Mouse (Mus musculus): Measurements from ENCODE around the gene Gm26992.

Gene Gm26992

DNA sequence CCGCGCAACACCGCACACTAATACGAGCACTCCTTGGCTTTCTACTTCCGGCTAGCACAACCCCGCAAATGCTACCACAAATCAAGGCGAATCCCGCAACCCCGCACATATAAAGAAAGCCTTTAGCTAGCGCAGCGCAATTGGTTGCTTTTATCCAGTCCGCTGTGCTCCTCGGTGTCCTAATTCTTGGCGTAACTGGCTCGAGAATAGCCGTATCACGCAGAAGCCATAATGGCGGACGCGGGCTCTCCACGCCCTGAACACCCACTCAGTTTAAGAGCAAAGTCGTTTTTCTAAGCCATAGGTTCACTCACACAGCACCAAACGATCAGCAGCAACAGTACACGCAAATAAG, 60.3 kb downstream of the Gm26992 start:
- DNase-seq (ENCODE audit: extremely low read depth, insufficient read length, low spot score), result no peak

DNA sequence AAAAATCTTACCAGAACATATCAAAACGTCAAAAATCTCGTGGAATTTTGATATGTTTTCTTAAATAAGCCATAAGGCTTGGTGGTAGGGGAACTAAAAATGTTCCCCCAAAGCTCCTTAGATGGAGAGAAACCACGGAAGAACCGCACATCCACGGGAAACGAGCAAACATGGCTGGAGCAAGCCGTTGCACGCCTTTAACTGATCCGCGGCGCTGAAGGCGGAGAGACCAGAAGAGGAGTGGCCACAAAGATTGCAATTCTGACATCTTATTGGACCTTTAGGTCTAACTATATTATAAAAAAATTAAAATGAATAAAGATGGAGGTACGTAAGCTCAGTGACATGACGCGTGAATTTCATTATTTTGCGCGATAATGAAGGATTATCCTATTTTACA, 61.2 kb downstream of the Gm26992 start:
- DNase-seq (ENCODE audit: extremely low read depth, insufficient read length, low spot score), result no peak

DNA sequence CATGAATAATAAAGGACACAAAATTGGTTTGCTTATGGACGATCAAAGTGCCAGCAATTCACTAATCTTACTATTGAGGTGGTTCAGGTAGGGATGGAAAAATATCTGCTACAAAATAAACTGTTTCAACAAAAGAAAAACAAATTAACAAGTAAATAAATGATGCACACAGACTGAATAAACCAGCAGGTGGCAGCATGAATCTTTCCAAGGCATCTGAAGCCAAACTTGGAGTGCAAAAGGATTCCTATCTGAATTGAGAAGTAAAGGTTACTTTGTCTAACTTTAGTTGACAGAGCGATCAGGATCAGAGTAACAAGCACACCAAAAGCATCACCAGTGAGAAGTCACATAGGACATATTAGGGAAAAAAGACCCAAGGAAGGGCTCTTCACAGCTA, 62.2 kb downstream of the Gm26992 start:
- DNase-seq (ENCODE audit: extremely low read depth, insufficient read length, low spot score), result no peak

DNA sequence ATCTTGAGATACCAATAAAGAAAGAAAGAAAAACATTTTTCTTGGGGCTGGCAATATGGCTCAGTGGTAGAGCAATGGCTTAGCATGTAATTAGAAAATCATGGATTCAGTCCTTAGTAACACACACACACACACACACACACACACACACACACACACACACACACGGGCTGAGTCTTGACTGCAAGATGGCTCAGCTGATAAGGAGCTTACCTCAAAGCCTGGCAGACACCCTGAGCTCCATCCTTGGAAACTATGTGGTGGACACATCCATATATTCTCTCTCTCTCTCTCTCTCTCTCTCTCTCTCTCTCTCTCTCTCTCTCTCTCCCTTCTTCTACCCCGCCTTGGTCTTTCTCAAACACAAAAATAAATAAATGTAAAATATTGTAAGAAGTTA, 69.0 kb downstream of the Gm26992 start:
- no peak for DNase-seq (ENCODE audit: extremely low read depth, insufficient read length, low spot score)

DNA sequence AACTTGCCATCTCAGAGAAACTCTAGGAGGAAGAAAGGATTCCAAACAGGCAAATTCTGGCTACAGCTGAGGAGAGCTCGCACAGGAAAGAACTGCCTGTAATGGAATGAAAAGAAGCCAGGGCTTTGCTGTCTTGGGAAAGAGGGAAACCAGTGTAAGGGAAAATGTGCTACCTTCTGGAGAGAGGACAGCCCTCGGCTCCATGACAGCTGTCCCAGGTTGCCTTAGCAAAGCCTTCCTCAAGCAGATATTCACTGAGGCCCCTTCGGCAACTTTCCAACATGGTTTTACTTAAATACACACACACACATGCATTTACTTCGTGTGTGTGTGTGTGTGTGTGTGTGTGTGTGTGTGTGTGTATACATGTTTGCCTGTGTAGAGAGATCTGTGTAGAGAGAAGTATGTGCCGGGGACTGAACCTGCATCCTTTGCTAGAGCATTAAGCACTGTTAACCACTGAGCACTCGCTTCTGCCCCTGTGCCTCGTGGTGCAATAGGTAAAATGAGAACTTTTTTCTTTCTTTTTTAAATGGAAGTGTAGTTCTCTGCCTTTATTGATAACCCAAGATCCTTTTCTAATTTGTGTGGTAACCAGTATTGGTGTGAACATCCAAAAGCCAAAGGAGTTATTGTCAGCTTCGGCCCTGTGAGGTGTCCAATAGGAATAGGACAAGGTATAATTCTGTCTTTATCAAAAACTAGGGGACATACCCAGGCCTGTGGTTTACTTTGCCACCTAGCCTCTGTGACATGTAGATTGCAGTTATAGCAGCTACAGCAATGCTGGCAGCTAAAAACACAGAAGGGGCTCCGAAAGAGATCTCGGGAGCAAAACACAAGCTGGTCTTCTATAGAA, 70.8 kb downstream of the Gm26992 start:
- no peak for DNase-seq (ENCODE audit: extremely low read depth, insufficient read length, low spot score)

DNA sequence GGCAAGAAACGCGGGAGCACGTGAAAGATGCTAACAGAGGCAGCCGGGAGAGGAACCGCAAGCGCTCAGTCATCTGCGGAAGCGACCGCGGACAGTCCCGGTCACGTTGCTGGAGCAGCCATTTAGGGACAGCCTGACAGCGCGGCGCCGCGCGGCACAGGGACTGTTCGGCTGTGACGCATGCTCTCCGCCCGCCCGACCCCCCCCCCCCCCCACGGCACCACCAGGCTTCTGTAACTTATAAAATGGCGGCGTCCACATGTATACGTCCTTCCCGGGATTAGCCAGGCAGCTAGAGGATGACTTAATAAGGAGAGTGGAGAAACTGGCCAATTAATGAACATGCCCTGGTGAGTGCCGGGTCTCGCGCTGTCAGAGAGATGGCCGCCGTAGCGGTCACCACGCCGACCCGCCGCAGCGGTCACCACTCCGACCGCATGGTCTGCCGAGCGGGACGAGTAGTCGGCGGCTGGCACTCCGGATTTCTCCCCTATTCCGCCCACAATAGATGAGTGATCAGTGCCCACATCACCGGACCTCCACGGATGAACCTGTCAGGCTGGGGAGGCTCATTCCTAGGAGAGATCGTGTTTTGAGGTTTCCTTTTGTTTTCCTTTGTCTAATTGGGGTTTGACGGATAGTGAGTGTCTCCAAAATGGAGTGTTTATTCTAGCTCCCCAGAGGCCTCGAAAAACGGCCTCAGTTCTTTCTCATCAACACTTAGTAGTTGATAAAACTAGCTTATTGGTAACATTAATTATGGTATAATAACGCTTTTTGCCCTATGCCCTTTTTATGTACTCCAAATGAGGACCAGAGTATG, 71.8 kb downstream of the Gm26992 start:
- peak; percentile 87 for DNase-seq (ENCODE audit: extremely low read depth, insufficient read length, low spot score)

DNA sequence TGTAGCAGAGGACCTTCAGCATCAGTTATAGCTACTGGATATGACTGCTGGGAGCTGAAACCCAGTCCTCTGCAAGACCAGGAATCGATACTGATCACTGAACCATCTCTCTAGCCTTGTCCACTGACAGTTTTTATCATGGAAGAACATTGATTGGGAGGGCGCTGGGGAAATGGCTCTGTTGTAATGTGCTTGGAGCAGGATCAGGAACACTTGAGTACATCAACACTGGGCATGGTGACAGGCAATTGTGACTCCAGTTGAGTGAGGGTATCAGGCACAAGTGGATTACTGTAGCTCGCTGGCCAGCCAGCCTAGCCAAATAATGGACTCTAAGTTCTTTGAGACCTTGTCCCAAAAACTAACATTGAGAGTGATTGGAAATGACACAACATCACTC, 77.6 kb downstream of the Gm26992 start:
- no peak for DNase-seq (ENCODE audit: extremely low read depth, insufficient read length, low spot score)

DNA sequence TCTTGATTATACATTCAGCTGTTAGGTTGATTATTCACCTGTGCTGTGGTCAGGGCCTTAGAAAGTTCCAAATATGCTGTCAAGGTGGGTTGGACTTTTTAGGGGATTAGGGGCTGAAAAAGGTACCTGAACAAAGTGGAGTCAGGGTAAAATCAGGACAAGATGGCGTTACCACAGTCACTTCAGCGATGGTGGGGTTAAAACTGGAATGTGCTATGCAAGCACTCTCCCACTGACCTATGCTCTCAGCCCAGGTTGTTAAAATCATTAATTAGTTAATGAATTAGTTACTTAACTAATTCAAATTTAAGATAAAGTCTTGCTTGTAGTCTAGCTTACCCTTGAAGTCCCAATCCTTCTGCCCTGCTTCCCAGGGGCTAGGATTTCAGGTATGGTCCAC, 78.3 kb downstream of the Gm26992 start:
- no peak for DNase-seq (ENCODE audit: extremely low read depth, insufficient read length, low spot score)

DNA sequence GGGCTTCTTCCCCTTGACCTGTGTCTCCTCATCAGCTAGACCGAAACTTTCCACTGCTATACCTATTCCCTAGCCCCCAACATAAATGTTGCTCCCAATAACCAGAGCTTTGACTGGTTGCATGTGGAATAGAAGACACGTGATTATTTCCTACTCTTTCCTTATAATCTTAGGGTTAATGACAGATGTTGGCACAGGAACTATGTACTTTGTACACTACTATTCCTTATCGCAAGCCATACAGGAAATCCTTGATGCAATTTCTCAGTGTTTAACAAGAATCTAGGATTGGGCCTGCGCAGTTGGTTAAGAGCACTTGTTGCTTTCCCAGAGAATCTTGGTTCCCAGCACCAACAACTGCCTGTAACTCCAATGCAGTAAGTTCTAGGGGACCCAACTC, 86.4 kb downstream of the Gm26992 start:
- no peak for DNase-seq (ENCODE audit: extremely low read depth, insufficient read length, low spot score)

DNA sequence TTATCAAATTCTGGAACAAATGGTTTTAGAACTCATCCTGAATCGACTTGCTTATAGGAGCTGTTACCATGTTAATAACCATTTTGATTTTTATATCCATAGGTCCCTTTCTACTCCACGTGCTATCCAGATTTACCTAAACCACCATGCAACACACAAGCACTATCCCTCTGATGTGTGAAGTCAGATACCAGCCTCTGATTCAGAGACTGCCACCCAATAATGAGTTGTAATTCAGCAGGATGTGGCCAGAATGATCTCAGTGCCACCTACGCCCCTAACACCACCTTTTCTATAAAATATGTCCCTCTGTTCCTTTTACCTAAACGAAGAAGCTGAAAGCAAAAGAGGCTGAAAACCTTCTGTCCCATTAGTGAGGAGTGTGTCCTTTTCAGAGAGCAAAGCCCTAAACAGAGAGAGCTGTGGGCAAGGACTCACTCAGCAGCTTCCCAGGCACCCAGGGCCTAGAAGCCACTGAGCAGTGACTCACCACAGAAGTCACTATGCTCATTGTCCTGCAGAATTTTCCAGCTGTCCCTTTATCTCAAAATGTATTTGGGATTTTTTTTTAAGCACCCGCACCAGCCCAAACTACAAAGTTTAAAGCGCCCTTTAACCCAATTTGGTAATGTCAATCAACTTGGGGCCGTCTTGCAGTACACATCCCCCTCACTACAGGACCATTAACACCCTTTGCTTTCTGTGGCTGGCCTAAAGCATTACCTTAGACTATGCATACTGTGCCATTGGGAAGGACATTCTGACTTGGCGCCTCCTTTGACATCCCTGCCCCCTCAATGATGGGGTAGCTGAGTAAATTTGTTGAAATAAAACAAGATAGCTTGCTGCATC, 87.6 kb downstream of the Gm26992 start:
- peak; percentile 45 for DNase-seq (ENCODE audit: extremely low read depth, insufficient read length, low spot score)

DNA sequence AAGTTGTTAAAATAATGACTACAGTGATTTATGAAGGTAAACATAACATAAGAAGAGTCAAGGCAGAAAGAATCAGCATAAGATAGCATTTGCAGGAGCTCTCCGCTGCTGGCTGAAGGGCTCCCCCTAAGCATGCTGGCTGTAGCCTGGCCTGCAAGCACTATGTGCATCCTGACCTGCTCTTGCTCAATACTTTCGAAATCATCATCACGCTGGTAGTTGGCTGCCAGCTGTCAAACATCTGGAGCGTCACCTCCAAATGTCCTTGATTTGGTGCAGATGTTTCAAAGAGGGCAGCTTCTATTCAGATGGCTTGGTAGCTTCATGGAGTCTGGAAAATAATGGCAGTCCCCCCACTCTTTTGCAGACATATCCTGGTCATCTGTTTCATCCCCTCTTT, 93.0 kb downstream of the Gm26992 start:
- DNase-seq (ENCODE audit: extremely low read depth, insufficient read length, low spot score), result no peak

DNA sequence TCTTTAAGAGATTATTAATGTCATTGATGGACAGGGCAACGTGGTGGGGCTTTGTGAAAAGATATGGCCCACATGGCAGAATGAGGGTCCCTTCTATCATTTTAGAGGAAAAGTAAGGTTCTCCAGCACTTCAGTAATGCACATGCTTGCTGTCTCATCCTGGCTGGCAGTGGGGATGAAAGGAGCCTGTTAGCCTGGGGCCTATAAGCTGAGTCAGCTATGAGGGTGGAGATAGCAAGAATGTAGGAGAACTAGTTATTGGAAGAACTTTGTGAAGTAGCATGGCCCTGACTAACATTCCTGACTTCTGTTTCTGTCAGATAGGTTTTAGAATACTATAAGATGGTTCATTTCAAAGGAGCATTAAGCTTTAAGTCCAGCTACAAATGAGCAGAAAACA, 93.5 kb downstream of the Gm26992 start:
- DNase-seq (ENCODE audit: extremely low read depth, insufficient read length, low spot score), result peak; percentile 39

DNA sequence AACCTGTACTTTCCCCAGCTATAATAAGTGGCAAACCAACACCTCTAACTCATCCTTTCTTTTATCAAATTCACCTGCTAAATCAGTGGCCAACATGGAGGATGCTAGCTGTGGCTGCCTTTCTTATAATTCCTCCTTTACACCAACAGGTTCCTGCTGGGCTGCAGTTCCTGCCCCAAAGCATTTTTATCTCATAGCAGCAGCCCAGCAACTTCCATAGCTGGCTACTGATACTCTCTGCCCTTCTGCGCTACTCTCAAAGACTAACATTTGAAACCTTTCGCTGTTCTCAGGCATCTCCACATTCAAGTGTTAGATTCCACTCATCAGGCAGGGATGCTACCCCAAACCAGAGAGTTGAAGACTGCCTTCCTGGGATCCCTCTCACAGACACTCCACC, 97.0 kb downstream of the Gm26992 start:
- no peak for DNase-seq (ENCODE audit: extremely low read depth, insufficient read length, low spot score)

DNA sequence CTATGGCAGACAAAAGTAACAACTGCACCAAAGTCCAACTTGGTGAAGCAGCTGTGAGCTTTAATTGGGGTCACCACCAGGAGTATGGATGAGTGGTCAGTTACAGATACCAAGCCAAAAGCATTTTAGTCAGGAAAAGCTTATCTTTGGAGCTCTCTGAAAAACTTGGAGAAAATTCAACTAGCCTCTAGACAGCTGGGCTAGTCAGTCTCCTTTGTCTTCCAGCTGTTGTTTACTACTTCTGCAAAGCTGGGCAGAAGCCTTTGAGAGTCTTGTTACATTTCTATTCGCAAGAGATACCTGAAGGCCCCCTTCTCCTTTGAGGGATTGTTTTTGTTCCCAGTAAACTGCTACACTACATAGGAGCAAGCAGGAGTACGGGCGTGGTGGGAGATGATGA, 97.7 kb downstream of the Gm26992 start:
- no peak for DNase-seq (ENCODE audit: extremely low read depth, insufficient read length, low spot score)

DNA sequence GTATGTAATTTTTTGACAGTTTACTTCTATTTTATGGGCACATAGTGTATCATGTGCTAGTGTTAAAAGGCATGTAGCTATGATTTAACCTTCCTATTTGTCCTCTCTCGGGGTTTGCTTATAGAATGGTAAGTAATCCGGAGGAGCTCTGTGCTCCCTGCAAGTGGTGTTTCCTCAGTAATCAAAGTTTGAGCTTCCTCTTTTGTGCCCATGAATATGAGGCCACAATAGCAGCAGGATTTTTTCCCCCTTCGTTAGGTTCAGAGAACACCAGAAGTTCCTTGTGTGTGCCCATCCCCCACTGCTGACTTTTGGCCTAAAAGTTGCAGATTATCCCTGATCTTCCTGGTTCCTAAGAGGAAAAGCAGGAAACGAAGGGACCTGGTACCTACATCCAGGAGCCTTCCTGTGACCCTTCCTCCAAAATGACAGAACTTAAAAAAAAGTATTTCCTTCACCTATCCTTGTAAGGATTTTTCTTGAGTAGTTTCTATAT, 99.5 kb downstream of the Gm26992 start:
- no peak for DNase-seq (ENCODE audit: extremely low read depth, insufficient read length, low spot score)

DNA sequence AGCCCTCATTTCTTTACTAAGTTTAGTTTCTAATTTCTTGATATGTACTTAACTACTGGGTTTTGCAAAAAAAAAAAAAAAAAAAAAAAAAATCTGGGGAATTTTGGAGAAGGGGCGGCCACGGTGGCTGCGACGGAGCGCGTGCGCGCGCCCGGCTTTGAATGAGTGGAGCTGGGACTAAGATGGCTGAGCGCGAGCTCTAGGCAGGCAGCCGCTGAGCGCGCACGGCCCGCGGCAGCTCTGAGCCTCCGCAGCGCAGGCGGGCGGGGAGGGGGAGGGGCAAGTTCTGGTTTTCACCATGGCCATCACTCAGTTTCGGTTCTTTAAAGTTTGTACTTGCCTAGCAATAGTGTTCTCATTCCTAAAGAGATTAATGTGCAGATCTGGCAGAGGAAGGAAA, 107.4 kb downstream of the Gm26992 start:
- DNase-seq (ENCODE audit: extremely low read depth, insufficient read length, low spot score), result no peak
